Mouse (Mus musculus) embryonic fibroblast, embryonic 13.5 days (primary cell): ENCODE measurements at regions not wholly inside any gene's neighbourhood (a gene's known extent, or its start where the extent isn't known, plus 50 kb on each side); places are given as distances from the start of the nearest gene placed in this dataset.

Experiments
- CTCF ChIP-seq: IDR thresholded peaks from 2 replicates; pipeline ENCODE4 v1.5.1; 2011; ENCODE audit warnings: mild to moderate bottlenecking, control low read depth, low read length, moderate library complexity, borderline replicate concordance; ENCODE audit not compliant: insufficient read depth
- POLR2A ChIP-seq: IDR thresholded peaks from 2 replicates; pipeline ENCODE4 v1.6.1; 2011; ENCODE audit warnings: low read depth, mild to moderate bottlenecking, control low read depth, low read length, moderate library complexity

- TF ChIP-seq CTCF (no peak), POLR2A (no peak)
Observed at GRCm38 (mm10) chr15:56484693-56485092, 992.7 kb downstream of the Slc22a22 start.
